8 mouse cellular contexts compared by ENCODE assay signal in the genomic region with DNA sequence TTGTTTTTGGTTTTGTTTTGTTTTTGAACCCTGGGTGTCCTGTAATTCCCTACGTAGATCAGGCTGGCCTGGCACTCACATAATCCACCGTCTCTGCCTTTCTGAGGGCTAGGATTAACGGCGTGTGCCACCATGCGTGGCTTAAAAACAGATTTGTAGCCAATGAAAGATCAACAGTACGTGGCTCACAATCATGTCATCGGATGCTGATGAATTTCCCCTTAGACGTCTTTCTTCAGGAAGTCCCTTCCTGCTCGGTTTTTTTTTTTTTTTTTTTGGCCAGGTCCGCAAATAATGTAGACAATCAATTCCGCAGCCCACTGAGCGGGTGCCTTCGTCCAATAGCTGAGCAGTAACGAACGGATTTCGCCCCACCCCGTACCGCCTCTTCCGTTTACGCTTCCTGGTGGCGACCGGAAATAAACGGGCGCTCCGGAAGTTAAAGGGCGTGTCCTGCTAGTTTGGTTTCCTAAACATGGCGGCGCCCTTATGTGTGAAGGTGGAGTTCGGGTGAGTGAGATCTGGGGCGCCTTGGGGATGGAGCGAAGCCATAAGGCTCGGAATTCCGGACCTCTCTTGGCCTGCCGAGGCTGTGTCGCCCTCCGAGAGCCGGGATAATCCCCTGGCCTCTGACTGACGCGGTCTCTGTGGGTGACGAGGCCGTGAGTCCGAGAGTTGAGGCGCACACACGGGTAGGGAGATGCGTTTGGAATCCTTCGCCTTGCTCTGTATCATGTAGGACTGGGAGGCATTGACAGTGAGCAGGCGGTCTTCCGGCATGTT. TPM values are rescaled to one million over a fixed set of nuclear protein-coding genes. Genes with fewer than 3 reads are reported as not detected.
DNase-seq lines count a peak whose midpoint lies in the region; ATAC-seq and TF ChIP-seq lines count a peak whose summit lies in the region.

No protein-coding gene starts in this region.

- TF ChIP-seq CTCF in MEL (IDR thresholded peaks at IDR 0.05 in 2 of 3, conservative IDR thresholded peaks at IDR 0.05 in 1 of 3; ENCODE audit: control insufficient read depth in 1 of 3, insufficient read depth in 1 of 3, low read depth in 2 of 3, low read length in 3 of 3, poor library complexity in 1 of 3, severe bottlenecking in 1 of 3): no peak
- no peak for TF ChIP-seq CTCF in cerebellum, adult 2 months (IDR thresholded peaks at IDR 0.05; ENCODE audit: borderline replicate concordance, insufficient read depth, low read depth, low read length)
- TF ChIP-seq CTCF in forebrain, postnatal 0 days (IDR thresholded peaks at IDR 0.05; ENCODE audit: low read depth): peak; percentile 29

- peak overlapping the region; percentile 89 for H3K9ac ChIP-seq in MEL (ENCODE audit: control insufficient read depth, low read depth, low read length, poor library complexity, severe bottlenecking)
- H3K9ac ChIP-seq in forebrain, postnatal 0 days: peak overlapping the region; percentile 75
- peak overlapping the region; percentile 88 for H3K9ac ChIP-seq in lung, embryonic 15.5 days

- under 1% methylated on average over 48 of the region's 48 CpGs for WGBS in cerebellum, adult 2 months
- under 1% methylated on average over 48 of the region's 48 CpGs for WGBS in forebrain, postnatal 0 days
- WGBS in lung, embryonic 15.5 days: under 1% methylated on average over 48 of the region's 48 CpGs

- TF ChIP-seq POLR2A in MEL (IDR thresholded peaks at IDR 0.05; ENCODE audit: control insufficient read depth in 1 of 2, insufficient read depth in 1 of 2, low read depth in 1 of 2, low read length in 2 of 2, poor library complexity in 1 of 2): peak; percentile 69 to 89
- peak; percentile 69; the same call in 1 of the 2 replicates for TF ChIP-seq POLR2A in cerebellum, adult 2 months (IDR thresholded peaks at IDR 0.05; ENCODE audit: borderline replicate concordance, insufficient read depth, low read length)

- peaks cover 27% of the 10 kb centered on the region for H3K79me2 ChIP-seq in MEL (ENCODE audit: control insufficient read depth, insufficient read depth, low read length, poor library complexity)

- peak; percentile 99 for DNase-seq in MEL (ENCODE audit: low read depth, low spot score)
- peak; percentile 94 to 97 for DNase-seq in cerebellum, adult 2 months
- peak; percentile 97 for DNase-seq in forebrain, postnatal 0 days
- peak; percentile 95 for DNase-seq in heart, postnatal 4 days
- DNase-seq in layer of hippocampus, adult 8-10 months (ENCODE audit: low spot score in 2 of 2): peak; percentile 94 to 95
- peak; percentile 93 for DNase-seq in ovary, adult 18-20 months (ENCODE audit: low spot score)
- DNase-seq in thymus, postnatal 0 days (ENCODE audit: low spot score): peak; percentile 95

- no peaks in the 10 kb centered on the region for H3K27me3 ChIP-seq in MEL (ENCODE audit: control insufficient read depth in 1 of 2, insufficient read depth in 2 of 2, low read length in 2 of 2)
- no peaks in the 10 kb centered on the region for H3K27me3 ChIP-seq in cerebellum, adult 2 months (ENCODE audit: control insufficient read depth, insufficient read depth, low read length)
- no peaks in the 10 kb centered on the region for H3K27me3 ChIP-seq in forebrain, postnatal 0 days (ENCODE audit: insufficient read depth, low read length)
- no peaks in the 10 kb centered on the region for H3K27me3 ChIP-seq in lung, embryonic 15.5 days

- peak overlapping the region; percentile 94 for H3K27ac ChIP-seq in MEL (ENCODE audit: control insufficient read depth, low read depth, low read length)
- H3K27ac ChIP-seq in cerebellum, adult 2 months (ENCODE audit: insufficient read depth, low read length): peak overlapping the region; percentile 98
- peak overlapping the region; percentile 94 for H3K27ac ChIP-seq in forebrain, postnatal 0 days (ENCODE audit: low read depth, low read length)
- H3K27ac ChIP-seq in lung, embryonic 15.5 days: peak overlapping the region; percentile 94

- no peaks in the 10 kb centered on the region for H3K9me3 ChIP-seq in MEL (replicated peaks; ENCODE audit: insufficient read depth, low read length)
- H3K9me3 ChIP-seq in forebrain, postnatal 0 days (ENCODE audit: low read length): no peaks in the 10 kb centered on the region
- H3K9me3 ChIP-seq in lung, embryonic 15.5 days: no peaks in the 10 kb centered on the region

- TF ChIP-seq EP300 in MEL (IDR thresholded peaks at IDR 0.05; ENCODE audit: low read depth in 1 of 2, low read length in 2 of 2): peak in 1 of 2 experiments; percentile 28; a peak in 1 of 4 replicates

- H3K4me1 ChIP-seq in MEL (ENCODE audit: control insufficient read depth in 1 of 2, insufficient read depth in 2 of 2, low read length in 2 of 2): peaks cover 0 to 9% of the 10 kb centered on the region in 2 experiments; a peak in 2 of 4 replicates
- peaks cover 8% of the 10 kb centered on the region; the same call in 1 of the 2 replicates for H3K4me1 ChIP-seq in cerebellum, adult 2 months (ENCODE audit: control insufficient read depth, insufficient read depth, low read length)
- 0 out of 2 replicates have a peak, but pooled peaks cover 9% of the 10 kb centered on the region for H3K4me1 ChIP-seq in forebrain, postnatal 0 days (ENCODE audit: insufficient read depth)
- peaks cover 17% of the 10 kb centered on the region for H3K4me1 ChIP-seq in lung, embryonic 15.5 days

- H3K36me3 ChIP-seq in MEL (ENCODE audit: control insufficient read depth in 1 of 2, insufficient read depth in 2 of 2, low read length in 2 of 2): peaks cover 0 to 8% of the 10 kb centered on the region in 2 experiments; a peak in 3 of 4 replicates
- H3K36me3 ChIP-seq in forebrain, postnatal 0 days (ENCODE audit: insufficient read depth): 0 out of 2 replicates have a peak, but pooled peaks cover 5% of the 10 kb centered on the region
- no peaks in the 10 kb centered on the region for H3K36me3 ChIP-seq in lung, embryonic 15.5 days

- peak overlapping the region; percentile 84 for H3K4me2 ChIP-seq in forebrain, postnatal 0 days (ENCODE audit: low read depth)
- peak overlapping the region; percentile 84 for H3K4me2 ChIP-seq in lung, embryonic 15.5 days

- no peak for TF ChIP-seq RAD21 in MEL (IDR thresholded peaks at IDR 0.05; ENCODE audit: low read depth, low read length)

- ATAC-seq in forebrain, postnatal 0 days: peak; percentile 99
- peak; percentile 97 for ATAC-seq in lung, embryonic 15.5 days (ENCODE audit: borderline replicate concordance, extremely low read depth, low FRiP score, low TSS enrichment)

- peak overlapping the region; percentile 91 for H3K4me3 ChIP-seq in MEL (ENCODE audit: control insufficient read depth in 1 of 2, insufficient read depth in 1 of 2, low read depth in 2 of 2, low read length in 2 of 2)
- H3K4me3 ChIP-seq in cerebellum, adult 2 months (replicated peaks; ENCODE audit: insufficient read depth, low read depth, low read length): peak overlapping the region; percentile 100
- H3K4me3 ChIP-seq in forebrain, postnatal 0 days (ENCODE audit: low read depth, low read length): peak overlapping the region; percentile 84
- H3K4me3 ChIP-seq in lung, embryonic 15.5 days: peak overlapping the region; percentile 98

RNA-seq across cellular contexts. Expression of a gene that starts 7.2 kb away (rescaled TPM):
- 76.2 and 90.5 TPM in 2 replicates for total RNA-seq in MEL (2012; rRNA removed)
- polyA plus RNA-seq in MEL (2012; ENCODE audit: insufficient read depth in 1 of 2, insufficient read length in 2 of 2, low read depth in 1 of 2, low replicate concordance in 2 of 2, missing spikeins in 1 of 2): 100 to 1,000 TPM in 1 of 2 experiments, not detected in 1; 131 TPM
- 78.6 and 89.6 TPM in 2 replicates for polyA plus RNA-seq in cerebellum, adult 2 months (2012; rRNA removed)
- total RNA-seq in forebrain, postnatal 0 days (2014; rRNA removed): 58.9 and 91.9 TPM in 2 replicates
- polyA plus RNA-seq in forebrain, postnatal 0 days (2015; fragmentation: Nextera tagmentation; extraction: Ambion mirVana): 27.3 and 29.4 TPM in 2 replicates
- 10 to 100 TPM; 37.9 to 40.9 TPM for total RNA-seq in heart, postnatal 4 days (2021)
- 10 to 100 TPM; 54.4 to 63.1 (median 58.9) TPM for total RNA-seq in layer of hippocampus, adult 8-10 months (2022)
- polyA plus RNA-seq in lung, embryonic 15.5 days (2015; fragmentation: Nextera tagmentation; extraction: Ambion mirVana): 22.0 and 27.2 TPM in 2 replicates
- 14.8 and 18.0 TPM in 2 replicates for polyA plus RNA-seq in thymus, postnatal 0 days (2015; fragmentation: Nextera tagmentation; extraction: Ambion mirVana)

RNA-seq across cellular contexts. Expression of a gene that starts 24.7 kb away (rescaled TPM):
- 7.9 and 10.9 TPM in 2 replicates for total RNA-seq in MEL (2012; rRNA removed)
- polyA plus RNA-seq in MEL (2012; ENCODE audit: insufficient read depth in 1 of 2, insufficient read length in 2 of 2, low read depth in 1 of 2, low replicate concordance in 2 of 2, missing spikeins in 1 of 2): 10 to 100 TPM in 1 of 2 experiments, not detected in 1; 14.9 TPM
- 90.6 TPM in 2 replicates for polyA plus RNA-seq in cerebellum, adult 2 months (2012; rRNA removed)
- total RNA-seq in forebrain, postnatal 0 days (2014; rRNA removed): 74.9 and 82.9 TPM in 2 replicates
- 32.3 and 40.3 TPM in 2 replicates for polyA plus RNA-seq in forebrain, postnatal 0 days (2015; fragmentation: Nextera tagmentation; extraction: Ambion mirVana)
- 10 to 100 TPM; 22.3 to 23.4 TPM for total RNA-seq in heart, postnatal 4 days (2021)
- total RNA-seq in layer of hippocampus, adult 8-10 months (2022): 10 to 100 TPM; 65.4 to 69.0 (median 67.5) TPM
- 14.9 and 15.4 TPM in 2 replicates for polyA plus RNA-seq in lung, embryonic 15.5 days (2015; fragmentation: Nextera tagmentation; extraction: Ambion mirVana)
- polyA plus RNA-seq in thymus, postnatal 0 days (2015; fragmentation: Nextera tagmentation; extraction: Ambion mirVana): 6.1 and 6.6 TPM in 2 replicates

RNA-seq across cellular contexts. Expression of a gene that starts 38.8 kb away (rescaled TPM):
- 34.8 and 40.9 TPM in 2 replicates for total RNA-seq in MEL (2012; rRNA removed)
- polyA plus RNA-seq in MEL (2012; ENCODE audit: insufficient read depth in 1 of 2, insufficient read length in 2 of 2, low read depth in 1 of 2, low replicate concordance in 2 of 2, missing spikeins in 1 of 2): 10 to 100 TPM in 1 of 2 experiments, not detected in 1; 44.7 TPM
- 39.9 and 42.8 TPM in 2 replicates for polyA plus RNA-seq in cerebellum, adult 2 months (2012; rRNA removed)
- total RNA-seq in forebrain, postnatal 0 days (2014; rRNA removed): 52.3 and 68.7 TPM in 2 replicates
- 22.4 and 27.3 TPM in 2 replicates for polyA plus RNA-seq in forebrain, postnatal 0 days (2015; fragmentation: Nextera tagmentation; extraction: Ambion mirVana)
- total RNA-seq in heart, postnatal 4 days (2021): 10 to 100 TPM; 37.5 to 38.6 TPM
- 10 to 100 TPM; 39.3 to 53.1 (median 51.4) TPM for total RNA-seq in layer of hippocampus, adult 8-10 months (2022)
- 38.0 and 38.4 TPM in 2 replicates for polyA plus RNA-seq in lung, embryonic 15.5 days (2015; fragmentation: Nextera tagmentation; extraction: Ambion mirVana)
- polyA plus RNA-seq in thymus, postnatal 0 days (2015; fragmentation: Nextera tagmentation; extraction: Ambion mirVana): 21.3 and 27.7 TPM in 2 replicates

RNA-seq across cellular contexts. Expression of a gene that starts 39.8 kb away (rescaled TPM):
- total RNA-seq in MEL (2012; rRNA removed): 23.5 and 25.4 TPM in 2 replicates
- polyA plus RNA-seq in MEL (2012; ENCODE audit: insufficient read depth in 1 of 2, insufficient read length in 2 of 2, low read depth in 1 of 2, low replicate concordance in 2 of 2, missing spikeins in 1 of 2): 10 to 100 TPM in 1 of 2 experiments, not detected in 1; 33.2 TPM
- polyA plus RNA-seq in cerebellum, adult 2 months (2012; rRNA removed): 28.2 TPM in 2 replicates
- total RNA-seq in forebrain, postnatal 0 days (2014; rRNA removed): 34.5 and 39.7 TPM in 2 replicates
- polyA plus RNA-seq in forebrain, postnatal 0 days (2015; fragmentation: Nextera tagmentation; extraction: Ambion mirVana): 31.2 and 36.7 TPM in 2 replicates
- 10 to 100 TPM; 14.6 to 14.7 TPM for total RNA-seq in heart, postnatal 4 days (2021)
- 10 to 100 TPM; 24.7 to 31.2 (median 28.6) TPM for total RNA-seq in layer of hippocampus, adult 8-10 months (2022)
- 28.3 and 30.3 TPM in 2 replicates for polyA plus RNA-seq in lung, embryonic 15.5 days (2015; fragmentation: Nextera tagmentation; extraction: Ambion mirVana)
- polyA plus RNA-seq in thymus, postnatal 0 days (2015; fragmentation: Nextera tagmentation; extraction: Ambion mirVana): 13.9 and 14.9 TPM in 2 replicates

RNA-seq across cellular contexts. Expression of a gene that starts 41.8 kb away (rescaled TPM):
- total RNA-seq in MEL (2012; rRNA removed): 7.5 and 8.8 TPM in 2 replicates
- 10 to 100 TPM in 1 of 2 experiments, not detected in 1; 23.4 TPM for polyA plus RNA-seq in MEL (2012; ENCODE audit: insufficient read depth in 1 of 2, insufficient read length in 2 of 2, low read depth in 1 of 2, low replicate concordance in 2 of 2, missing spikeins in 1 of 2)
- 30.4 and 38.2 TPM in 2 replicates for polyA plus RNA-seq in cerebellum, adult 2 months (2012; rRNA removed)
- 13.6 and 16.9 TPM in 2 replicates for total RNA-seq in forebrain, postnatal 0 days (2014; rRNA removed)
- 10.8 and 14.1 TPM in 2 replicates for polyA plus RNA-seq in forebrain, postnatal 0 days (2015; fragmentation: Nextera tagmentation; extraction: Ambion mirVana)
- 10 to 100 TPM; 13.4 to 13.9 TPM for total RNA-seq in heart, postnatal 4 days (2021)
- 10 to 100 TPM; 12.7 to 15.2 (median 13.8) TPM for total RNA-seq in layer of hippocampus, adult 8-10 months (2022)
- polyA plus RNA-seq in lung, embryonic 15.5 days (2015; fragmentation: Nextera tagmentation; extraction: Ambion mirVana): 12.2 and 12.9 TPM in 2 replicates
- 7.0 and 8.6 TPM in 2 replicates for polyA plus RNA-seq in thymus, postnatal 0 days (2015; fragmentation: Nextera tagmentation; extraction: Ambion mirVana)

Comparison
In these comparisons a context has a peak if more than half of its experiments do, and no peak if none do; other contexts are left out.
1. Peak in every context shown above with its lines: DNase-seq, ATAC-seq, H3K4me3 ChIP-seq and H3K27ac ChIP-seq.